Mouse (Mus musculus) lung, adult 2 months (tissue): ENCODE measurements at regions not wholly inside any gene's neighbourhood (a gene's known extent, or its start where the extent isn't known, plus 50 kb on each side); places are given as distances from the start of the nearest gene placed in this dataset.

Experiments
- CTCF ChIP-seq: fragments of 200-500 bp; IDR thresholded peaks from 2 replicates; pipeline ENCODE4 v1.5.1; 2011; ENCODE audit warnings: mild to moderate bottlenecking, low read length, control low read depth; ENCODE audit not compliant: insufficient read depth
- POLR2A ChIP-seq: fragments of 200-500 bp; IDR thresholded peaks from 2 replicates; pipeline ENCODE4 v1.6.1; 2011; ENCODE audit warnings: low read depth, mild to moderate bottlenecking, control low read depth, low read length, borderline replicate concordance; ENCODE audit errors: extremely low read depth

- TF ChIP-seq CTCF, result no peak
- TF ChIP-seq POLR2A, result no peak
These were observed 79.4 kb upstream of the Zfp831 start for GRCm38 (mm10) chr2:174563917-174564316.
